ENCODE assay signal across 9 mouse cellular contexts in the genomic region with DNA sequence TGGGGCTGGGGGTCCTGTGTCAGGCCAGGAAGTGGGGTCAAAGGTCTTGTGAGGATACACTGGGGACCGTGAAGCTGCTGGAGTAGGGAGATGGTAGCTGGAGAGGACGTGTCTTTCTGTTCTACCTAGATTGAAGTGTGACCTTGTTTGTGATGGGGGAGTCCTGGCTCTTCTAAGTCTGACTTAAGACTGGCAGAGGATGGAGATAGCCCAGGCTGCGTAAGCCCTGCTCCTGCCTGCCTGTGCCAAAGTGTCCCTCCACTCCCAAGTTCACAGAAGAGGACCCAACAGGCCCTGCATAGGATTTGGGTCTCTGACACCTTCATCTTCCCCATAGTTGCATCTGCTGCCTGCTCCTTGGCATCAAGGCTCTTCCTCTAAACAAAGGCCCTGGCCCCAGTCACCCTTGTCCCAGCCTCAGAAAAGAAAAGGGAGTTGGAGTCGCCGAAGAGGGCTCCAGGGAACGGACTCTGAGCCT. TPM values are rescaled to one million over a fixed set of nuclear protein-coding genes. Genes with fewer than 3 reads are reported as not detected.
DNase-seq lines count a peak whose midpoint lies in the region; ATAC-seq lines count a peak whose summit lies in the region.
"Had no signal": no experiment of that assay in that cellular context is flagged by ENCODE, and none has a peak within 500 bp of the region (broad histone marks: within the 10 kb centered on the region; RNA-seq: fewer than 3 reads in every experiment).

No protein-coding gene starts in this region.

- no peak for ATAC-seq in heart, embryonic 15.5 days (replicated peaks; ENCODE audit: insufficient number of reproducible peaks, insufficient read depth, low FRiP score, low read depth)
- no peak for ATAC-seq in forebrain, embryonic 16.5 days
- ATAC-seq in midbrain, embryonic 13.5 days = no peak
- ATAC-seq in monocyte, adult 5-6 weeks (replicated peaks; ENCODE audit: insufficient number of reproducible peaks, low FRiP score, low TSS enrichment, poor library complexity, severe bottlenecking) = no peak

- 26% methylated on average over 6 of the region's 6 CpGs for WGBS in heart, embryonic 15.5 days
- 14% methylated on average over 6 of the region's 6 CpGs for WGBS in forebrain, embryonic 16.5 days
- 5% methylated on average over 6 of the region's 6 CpGs for WGBS in midbrain, embryonic 13.5 days

- DNase-seq in heart, postnatal 14 days = no peak
- no peak for DNase-seq in adrenal gland, postnatal 36 days
- no peak for DNase-seq in thymus, postnatal 14 days

- no peak overlapping the region for H3K27ac ChIP-seq in heart, embryonic 15.5 days
- no peak overlapping the region for H3K27ac ChIP-seq in brown adipose tissue, adult 24 weeks (replicated peaks; ENCODE audit: low read depth, low read length)
- H3K27ac ChIP-seq in forebrain, embryonic 16.5 days (ENCODE audit: low read length) = peak overlapping the region; percentile 73
- peak overlapping the region; percentile 88 for H3K27ac ChIP-seq in midbrain, embryonic 13.5 days
- H3K27ac ChIP-seq: liver, embryonic 15.5 days had no signal

- peak overlapping the region; percentile 76 for H3K4me2 ChIP-seq in heart, embryonic 15.5 days
- peak overlapping the region; percentile 66 for H3K4me2 ChIP-seq in forebrain, embryonic 16.5 days (ENCODE audit: low read length)
- peak overlapping the region; percentile 77 for H3K4me2 ChIP-seq in midbrain, embryonic 13.5 days (replicated peaks)

- peaks cover 33% of the 10 kb centered on the region for H3K27me3 ChIP-seq in heart, embryonic 15.5 days
- H3K27me3 ChIP-seq in forebrain, embryonic 16.5 days (replicated peaks; ENCODE audit: control insufficient read depth, insufficient read depth, low read length) = no peaks in the 10 kb centered on the region
- H3K27me3 ChIP-seq in midbrain, embryonic 13.5 days = no peaks in the 10 kb centered on the region

- peaks cover 5% of the 10 kb centered on the region; the same call in 1 of the 2 replicates for H3K36me3 ChIP-seq in heart, embryonic 15.5 days
- peaks cover 5% of the 10 kb centered on the region for H3K36me3 ChIP-seq in forebrain, embryonic 16.5 days (ENCODE audit: control insufficient read depth, insufficient read depth)
- H3K36me3 ChIP-seq in midbrain, embryonic 13.5 days = peaks cover 34% of the 10 kb centered on the region
- H3K36me3 ChIP-seq: liver, embryonic 15.5 days had no signal

- H3K4me1 ChIP-seq in heart, embryonic 15.5 days (replicated peaks) = peaks cover 44% of the 10 kb centered on the region
- H3K4me1 ChIP-seq in brown adipose tissue, adult 24 weeks (ENCODE audit: control insufficient read depth, insufficient read depth, insufficient read length, low read length) = peaks cover 6% of the 10 kb centered on the region; the same call in 1 of the 2 replicates
- peaks cover 32% of the 10 kb centered on the region for H3K4me1 ChIP-seq in forebrain, embryonic 16.5 days (replicated peaks; ENCODE audit: control insufficient read depth, insufficient read depth, low read length)
- peaks cover 54% of the 10 kb centered on the region for H3K4me1 ChIP-seq in midbrain, embryonic 13.5 days (replicated peaks)

- intact Hi-C loops in heart, postnatal 14 days (cut with DNase I) = no loop called here

- no peaks in the 10 kb centered on the region for H3K9me3 ChIP-seq in heart, embryonic 15.5 days (replicated peaks)
- no peaks in the 10 kb centered on the region for H3K9me3 ChIP-seq in forebrain, embryonic 16.5 days (ENCODE audit: control insufficient read depth, low read length)
- no peaks in the 10 kb centered on the region for H3K9me3 ChIP-seq in midbrain, embryonic 13.5 days
- H3K9me3 ChIP-seq: liver, embryonic 15.5 days had no signal

- peak overlapping the region; percentile 60 for H3K4me3 ChIP-seq in heart, embryonic 15.5 days
- H3K4me3 ChIP-seq in brown adipose tissue, adult 24 weeks (ENCODE audit: insufficient read depth, low read depth, low read length) = peak overlapping the region; percentile 26; the same call in 1 of the 2 replicates
- H3K4me3 ChIP-seq in forebrain, embryonic 16.5 days (replicated peaks; ENCODE audit: low read length) = peak overlapping the region; percentile 53
- peak overlapping the region; percentile 50 for H3K4me3 ChIP-seq in midbrain, embryonic 13.5 days (replicated peaks)

- H3K9ac ChIP-seq in heart, embryonic 15.5 days = peak overlapping the region; percentile 69; the same call in 1 of the 2 replicates
- peak overlapping the region; percentile 55 for H3K9ac ChIP-seq in forebrain, embryonic 16.5 days (replicated peaks; ENCODE audit: low read depth, low read length)
- H3K9ac ChIP-seq in midbrain, embryonic 13.5 days (replicated peaks) = peak overlapping the region; percentile 63
- H3K9ac ChIP-seq: liver, embryonic 15.5 days had no signal

RNA-seq across cellular contexts. Expression of a gene that starts 7.4 kb away (rescaled TPM):
- 3.5 and 4.8 TPM in 2 replicates for polyA plus RNA-seq in heart, embryonic 15.5 days (2015; fragmentation: Nextera tagmentation; extraction: Ambion mirVana)
- total RNA-seq in heart, postnatal 14 days (2021) = 1 to 10 TPM; 7.6 to 8.7 TPM
- 1.2 and 1.5 TPM in 2 replicates for polyA plus RNA-seq in brown adipose tissue, adult 24 weeks (2012; ENCODE audit: insufficient read depth, insufficient read length, missing spikeins)
- polyA plus RNA-seq in forebrain, embryonic 16.5 days (2015; fragmentation: Nextera tagmentation; extraction: Ambion mirVana) = 10.9 and 13.3 TPM in 2 replicates
- 18.1 and 20.6 TPM in 2 replicates for polyA plus RNA-seq in midbrain, embryonic 13.5 days (2015; fragmentation: Nextera tagmentation; extraction: Ambion mirVana)
- 1 to 10 TPM; 6.0 to 7.0 TPM for total RNA-seq in adrenal gland, postnatal 36 days (2021)
- total RNA-seq in monocyte, adult 5-6 weeks (2017) = 0.10 TPM in 1 of 3 replicates, not detected in the others

RNA-seq across cellular contexts. Expression of a gene that starts 25.6 kb away (rescaled TPM):
- 43.6 and 45.5 TPM in 2 replicates for polyA plus RNA-seq in heart, embryonic 15.5 days (2015; fragmentation: Nextera tagmentation; extraction: Ambion mirVana)
- 10 to 100 TPM; 32.5 to 41.3 TPM for total RNA-seq in heart, postnatal 14 days (2021)
- 8.7 and 12.8 TPM in 2 replicates for polyA plus RNA-seq in brown adipose tissue, adult 24 weeks (2012; ENCODE audit: insufficient read depth, insufficient read length, missing spikeins)
- polyA plus RNA-seq in forebrain, embryonic 16.5 days (2015; fragmentation: Nextera tagmentation; extraction: Ambion mirVana) = 181 and 209 TPM in 2 replicates
- polyA plus RNA-seq in midbrain, embryonic 13.5 days (2015; fragmentation: Nextera tagmentation; extraction: Ambion mirVana) = 212 and 229 TPM in 2 replicates
- total RNA-seq in adrenal gland, postnatal 36 days (2021) = 10 to 100 TPM; 59.0 to 73.9 TPM
- total RNA-seq in monocyte, adult 5-6 weeks (2017) = 15.8 to 38.3 TPM (median 16.2 TPM) in 3 replicates

RNA-seq across cellular contexts. Expression of a gene that starts 58.4 kb away (rescaled TPM):
- 11.3 and 12.6 TPM in 2 replicates for polyA plus RNA-seq in heart, embryonic 15.5 days (2015; fragmentation: Nextera tagmentation; extraction: Ambion mirVana)
- 10 to 100 TPM; 27.2 to 31.4 TPM for total RNA-seq in heart, postnatal 14 days (2021)
- polyA plus RNA-seq in brown adipose tissue, adult 24 weeks (2012; ENCODE audit: insufficient read depth, insufficient read length, missing spikeins) = 64.8 and 79.2 TPM in 2 replicates
- 14.3 and 22.4 TPM in 2 replicates for polyA plus RNA-seq in forebrain, embryonic 16.5 days (2015; fragmentation: Nextera tagmentation; extraction: Ambion mirVana)
- polyA plus RNA-seq in midbrain, embryonic 13.5 days (2015; fragmentation: Nextera tagmentation; extraction: Ambion mirVana) = 18.0 and 21.0 TPM in 2 replicates
- total RNA-seq in adrenal gland, postnatal 36 days (2021) = 10 to 100 TPM; 49.5 to 50.3 TPM
- 5.3 to 11.2 TPM (median 8.9 TPM) in 3 replicates for total RNA-seq in monocyte, adult 5-6 weeks (2017)

Comparison
In these comparisons a context has a peak if more than half of its experiments do, and no peak if none do; other contexts are left out.
1. H3K27ac ChIP-seq: peak in forebrain, embryonic 16.5 days (single experiment) and midbrain, embryonic 13.5 days (single experiment); none in heart, embryonic 15.5 days (single experiment) and brown adipose tissue, adult 24 weeks (single experiment).
2. Peak in every context shown above with its lines, with median percentiles within 50 percentile points of each other: H3K4me2 ChIP-seq, H3K4me3 ChIP-seq and H3K9ac ChIP-seq.